Mouse (Mus musculus) left cerebral cortex, postnatal 36 days (tissue): ENCODE measurements at regions not wholly inside any gene's neighbourhood (a gene's known extent, or its start where the extent isn't known, plus 50 kb on each side); places are given as distances from the start of the nearest gene placed in this dataset.
A peak's percentile ranks its signal among the peaks of the same experiment; 100 is the strongest.

ENCODE experiments used
- DNase-seq, 2 experiments: peaks; one replicate each; pipeline ENCODE4 v3.0.0; 2021 to 2022; ENCODE audit warnings: low spot score in 2 of 2, mixed read lengths in 1 of 2
- intact Hi-C: fragments of 180-260 bp; cut with DNase I; formaldehyde crosslinking; loops from one replicate; pipeline ENCODE4 v1.15.1; 2025

- DNase-seq, result no peak
These were observed 121.0 kb downstream of the Rbm26 start for GRCm38 (mm10) chr14:105056171-105056570.

GRCm38 (mm10) chr14:105038798-105039197 is 138.3 kb downstream of the Rbm26 start:
- no peak for DNase-seq
- intact Hi-C loops, result no loop called here

More at GRCm38 (mm10) chr14:105056171-105056570, 121.0 kb downstream of the Rbm26 start:
- intact Hi-C loops, result no loop called here

GRCm38 (mm10) chr14:105034712-105035377 is 142.3 kb downstream of the Rbm26 start:
- intact Hi-C loops, result loop anchor here (2.0 kb wide), 1 partner anchor 996 kb away; no protein-coding TSS in a partner anchor
- peak in 1 of 2 experiments; percentile 10 for DNase-seq

GRCm38 (mm10) chr14:105019971-105020370 is 157.2 kb downstream of the Rbm26 start:
- DNase-seq, result no peak
- intact Hi-C loops, result no loop called here

- DNase-seq, result no peak
- intact Hi-C loops, result no loop called here
These were observed 160.9 kb downstream of the Rbm26 start for GRCm38 (mm10) chr14:105016089-105016846.

- intact Hi-C loops, result no loop called here
- DNase-seq, result no peak
These were observed 161.8 kb downstream of the Rbm26 start for GRCm38 (mm10) chr14:105015278-105015677.

GRCm38 (mm10) chr14:105010742-105011141 is 166.4 kb downstream of the Rbm26 start:
- no peak for DNase-seq
- intact Hi-C loops, result no loop called here

- intact Hi-C loops, result no loop called here
- no peak for DNase-seq
These were observed 168.8 kb downstream of the Rbm26 start for GRCm38 (mm10) chr14:105008331-105008730.

- intact Hi-C loops, result no loop called here
- DNase-seq, result no peak
These were observed 183.1 kb downstream of the Rbm26 start for GRCm38 (mm10) chr14:104994066-104994465.

GRCm38 (mm10) chr14:104966046-104966445 is 211.1 kb downstream of the Rbm26 start:
- intact Hi-C loops, result no loop called here
- no peak for DNase-seq

GRCm38 (mm10) chr14:104943450-104943849 is 233.7 kb downstream of the Rbm26 start:
- intact Hi-C loops, result no loop called here
- DNase-seq, result no peak

GRCm38 (mm10) chr14:104939961-104940360 is 237.2 kb downstream of the Rbm26 start:
- no peak for DNase-seq
- intact Hi-C loops, result no loop called here

GRCm38 (mm10) chr14:104937083-104937864 is 239.9 kb downstream of the Rbm26 start:
- no peak for DNase-seq
- intact Hi-C loops, result no loop called here

- intact Hi-C loops, result no loop called here
- DNase-seq, result no peak
These were observed 241.2 kb downstream of the Rbm26 start for GRCm38 (mm10) chr14:104935956-104936355.

- intact Hi-C loops, result no loop called here
- no peak for DNase-seq
These were observed 271.4 kb downstream of the Rbm26 start for GRCm38 (mm10) chr14:104905706-104906105.

- DNase-seq, result no peak
- intact Hi-C loops, result no loop called here
These were observed 274.8 kb downstream of the Rbm26 start for GRCm38 (mm10) chr14:104902120-104903027.

GRCm38 (mm10) chr14:104901072-104901471 is 276.1 kb downstream of the Rbm26 start:
- DNase-seq, result no peak

GRCm38 (mm10) chr14:104871203-104871602 is 305.9 kb downstream of the Rbm26 start:
- intact Hi-C loops, result no loop called here
- DNase-seq, result no peak

More at GRCm38 (mm10) chr14:104901072-104901471, 276.1 kb downstream of the Rbm26 start:
- intact Hi-C loops, result no loop called here

- DNase-seq, result no peak
- intact Hi-C loops, result no loop called here
These were observed 309.6 kb downstream of the Rbm26 start for GRCm38 (mm10) chr14:104867540-104867939.
